Mouse (Mus musculus): Measurements from ENCODE around the gene Hoxd4.
A peak's percentile ranks its signal among the peaks of the same experiment; 100 is the strongest.

The Hoxd4 gene

GRCm38 (mm10) chr2:74692808-74693431 is 18.8 kb upstream of the Hoxd4 start:
- no peak for DNase-seq (ENCODE audit: low spot score in 2 of 2)

GRCm38 (mm10) chr2:74693432-74693827 is 18.3 kb upstream of the Hoxd4 start:
- DNase-seq (ENCODE audit: low spot score in 2 of 2): no peak

- no peak for DNase-seq (ENCODE audit: low spot score in 2 of 2)
Observed at GRCm38 (mm10) chr2:74694066-74694465, 17.7 kb upstream of the Hoxd4 start.

- no peak for DNase-seq (ENCODE audit: low spot score in 2 of 2)
Observed at GRCm38 (mm10) chr2:74695383-74695782, 16.3 kb upstream of the Hoxd4 start.

GRCm38 (mm10) chr2:74695813-74696430 is 15.8 kb upstream of the Hoxd4 start:
- DNase-seq (ENCODE audit: low spot score in 2 of 2): no peak

GRCm38 (mm10) chr2:74696442-74697335 is 15.0 kb upstream of the Hoxd4 start:
- DNase-seq (ENCODE audit: low spot score in 2 of 2): no peak

GRCm38 (mm10) chr2:74697567-74698121 is 14.1 kb upstream of the Hoxd4 start, which contains the start of gene Hoxd9:
Gene Hoxd9, plus strand, starts transcription at chr2:74697727.
- DNase-seq (ENCODE audit: low spot score in 2 of 2): no peak

GRCm38 (mm10) chr2:74698201-74699052 is 13.3 kb upstream of the Hoxd4 start:
- DNase-seq (ENCODE audit: low spot score in 2 of 2): no peak

GRCm38 (mm10) chr2:74699053-74699430 is 12.7 kb upstream of the Hoxd4 start:
- no peak for DNase-seq (ENCODE audit: low spot score in 2 of 2)

GRCm38 (mm10) chr2:74699664-74700545 is 11.8 kb upstream of the Hoxd4 start:
- no peak for DNase-seq (ENCODE audit: low spot score in 2 of 2)

GRCm38 (mm10) chr2:74700546-74701112 is 11.1 kb upstream of the Hoxd4 start:
- DNase-seq (ENCODE audit: low spot score in 2 of 2): no peak

GRCm38 (mm10) chr2:74701949-74702819 is 9.5 kb upstream of the Hoxd4 start:
- peak in 1 of 2 experiments; percentile 76 for DNase-seq (ENCODE audit: low spot score in 2 of 2)

- no peak for DNase-seq (ENCODE audit: low spot score in 2 of 2)
Observed at GRCm38 (mm10) chr2:74702820-74703219, 8.9 kb upstream of the Hoxd4 start.

- no peak for DNase-seq (ENCODE audit: low spot score in 2 of 2)
Observed at GRCm38 (mm10) chr2:74703317-74703716, 8.4 kb upstream of the Hoxd4 start.

GRCm38 (mm10) chr2:74703720-74704392 is 7.9 kb upstream of the Hoxd4 start:
- no peak for DNase-seq (ENCODE audit: low spot score in 2 of 2)

- no peak for DNase-seq (ENCODE audit: low spot score in 2 of 2)
Observed at GRCm38 (mm10) chr2:74704393-74704998, 7.2 kb upstream of the Hoxd4 start, which contains the start of gene Hoxd8. Gene Hoxd8, plus strand, starts transcription at chr2:74704615.

GRCm38 (mm10) chr2:74704999-74705466 is 6.7 kb upstream of the Hoxd4 start:
- no peak for DNase-seq (ENCODE audit: low spot score in 2 of 2)
